Mouse (Mus musculus) T-helper 17 cell (primary cell): ENCODE measurements at regions not wholly inside any gene's neighbourhood (a gene's known extent, or its start where the extent isn't known, plus 50 kb on each side); places are given as distances from the start of the nearest gene placed in this dataset.

Experiments used
- in situ Hi-C, 2 experiments: fragments of 300-600 bp; cut with MboI, MseI; formaldehyde crosslinking; loops; 1 replicate in 1 of 2; 2 replicates in 1 of 2; pipeline ENCODE4 v1.15.1; 2025; ENCODE audit warnings: high pct_unique_total_duplicates in 2 of 2

GRCm38 (mm10) chr17:7680658-7681057 is 146.4 kb downstream of the Fndc1 start:
- in situ Hi-C loops, result loop anchor here in 1 of 2 experiments (25.0 kb wide), 1 partner anchor 768 kb away; no protein-coding TSS in a partner anchor

GRCm38 (mm10) chr17:7679786-7680185 is 147.3 kb downstream of the Fndc1 start:
- in situ Hi-C loops, result loop anchor here in 1 of 2 experiments (25.0 kb wide), 1 partner anchor 767 kb away; no protein-coding TSS in a partner anchor

- in situ Hi-C loops, result loop anchor here in 1 of 2 experiments (25.0 kb wide), 1 partner anchor 767 kb away; no protein-coding TSS in a partner anchor
These were observed 148.2 kb downstream of the Fndc1 start for GRCm38 (mm10) chr17:7678898-7679297.

GRCm38 (mm10) chr17:7677796-7678195 is 149.3 kb downstream of the Fndc1 start:
- in situ Hi-C loops, result loop anchor here in 1 of 2 experiments (25.0 kb wide), 1 partner anchor 765 kb away; no protein-coding TSS in a partner anchor

GRCm38 (mm10) chr17:7677301-7677700 is 149.8 kb downstream of the Fndc1 start:
- in situ Hi-C loops, result loop anchor here in 1 of 2 experiments (25.0 kb wide), 1 partner anchor 765 kb away; no protein-coding TSS in a partner anchor

- in situ Hi-C loops, result loop anchor here in 1 of 2 experiments (25.0 kb wide), 1 partner anchor 764 kb away; no protein-coding TSS in a partner anchor
These were observed 150.3 kb downstream of the Fndc1 start for GRCm38 (mm10) chr17:7676776-7677175.

- in situ Hi-C loops, result no loop called here
These were observed 152.6 kb downstream of the Fndc1 start for GRCm38 (mm10) chr17:7674511-7674910.

GRCm38 (mm10) chr17:7667826-7668225 is 159.3 kb downstream of the Fndc1 start:
- in situ Hi-C loops, result loop anchor here in 1 of 2 experiments (10.0 kb wide), 1 partner anchor 203 kb away; no protein-coding TSS in a partner anchor

- in situ Hi-C loops, result loop anchor here in 1 of 2 experiments (10.0 kb wide), 1 partner anchor 202 kb away; no protein-coding TSS in a partner anchor
These were observed 160.2 kb downstream of the Fndc1 start for GRCm38 (mm10) chr17:7666781-7667398.

- in situ Hi-C loops, result loop anchor here in 1 of 2 experiments (10.0 kb wide), 1 partner anchor 201 kb away; no protein-coding TSS in a partner anchor
These were observed 160.9 kb downstream of the Fndc1 start for GRCm38 (mm10) chr17:7666207-7666606.

- in situ Hi-C loops, result loop anchor here in 1 of 2 experiments (10.0 kb wide), 1 partner anchor 201 kb away; no protein-coding TSS in a partner anchor
These were observed 161.4 kb downstream of the Fndc1 start for GRCm38 (mm10) chr17:7665686-7666085.

- in situ Hi-C loops, result loop anchor here in 1 of 2 experiments (10.0 kb wide), 1 partner anchor 199 kb away; no protein-coding TSS in a partner anchor
These were observed 162.9 kb downstream of the Fndc1 start for GRCm38 (mm10) chr17:7663896-7664880.

- in situ Hi-C loops, result no loop called here
These were observed 170.6 kb downstream of the Fndc1 start for GRCm38 (mm10) chr17:7656503-7656902.

GRCm38 (mm10) chr17:7655966-7656365 is 171.1 kb downstream of the Fndc1 start:
- in situ Hi-C loops, result no loop called here

- in situ Hi-C loops, result no loop called here
These were observed 173.0 kb downstream of the Fndc1 start for GRCm38 (mm10) chr17:7654064-7654564.

GRCm38 (mm10) chr17:7652037-7652436 is 175.1 kb downstream of the Fndc1 start:
- in situ Hi-C loops, result no loop called here

- in situ Hi-C loops, result no loop called here
These were observed 176.7 kb downstream of the Fndc1 start for GRCm38 (mm10) chr17:7650417-7650816.

- in situ Hi-C loops, result no loop called here
These were observed 182.1 kb downstream of the Fndc1 start for GRCm38 (mm10) chr17:7644857-7645481.

GRCm38 (mm10) chr17:7643640-7644039 is 183.5 kb downstream of the Fndc1 start:
- in situ Hi-C loops, result no loop called here

GRCm38 (mm10) chr17:7642442-7642887 is 184.6 kb downstream of the Fndc1 start:
- in situ Hi-C loops, result no loop called here

- in situ Hi-C loops, result no loop called here
These were observed 192.8 kb downstream of the Fndc1 start for GRCm38 (mm10) chr17:7634291-7634664.
